Mouse (Mus musculus): ENCODE measurements at regions not wholly inside any gene's neighbourhood (a gene's known extent, or its start where the extent isn't known, plus 50 kb on each side); places are given as distances from the start of the nearest gene placed in this dataset.

- Histone ChIP-seq H3K79me2 (ENCODE audit: control insufficient read depth, insufficient read depth, low read length) (no peaks in the 10 kb centered on the region), H3K4me3 (ENCODE audit: insufficient read depth, low read depth, low read length) (no peak overlapping the region), H3K27me3 (ENCODE audit: control insufficient read depth, insufficient read depth, low read length) (no peaks in the 10 kb centered on the region), H3K9ac (ENCODE audit: low read depth, low read length) (no peak overlapping the region), H3K4me1 (ENCODE audit: control insufficient read depth, insufficient read depth, low read length) (no peaks in the 10 kb centered on the region), H3K36me3 (ENCODE audit: control insufficient read depth, insufficient read depth, low read length) (no peaks in the 10 kb centered on the region), H3K27ac (replicated peaks; ENCODE audit: insufficient read depth, low read depth, low read length) (no peak overlapping the region)
- DNase-seq (ENCODE audit: extremely low read depth, low read depth, low spot score) = no peak
- TF ChIP-seq POLR2A (IDR thresholded peaks at IDR 0.05; ENCODE audit: extremely low read depth, insufficient read depth, low read length) (no peak), CTCF (IDR thresholded peaks at IDR 0.05; ENCODE audit: low read depth, low read length) (no peak)
- 39% methylated on average over 4 of the region's 4 CpGs for WGBS
Observed at GRCm38 (mm10) chr8:34578043-34578442, 466.5 kb upstream of the Gm10131 start.

DNA sequence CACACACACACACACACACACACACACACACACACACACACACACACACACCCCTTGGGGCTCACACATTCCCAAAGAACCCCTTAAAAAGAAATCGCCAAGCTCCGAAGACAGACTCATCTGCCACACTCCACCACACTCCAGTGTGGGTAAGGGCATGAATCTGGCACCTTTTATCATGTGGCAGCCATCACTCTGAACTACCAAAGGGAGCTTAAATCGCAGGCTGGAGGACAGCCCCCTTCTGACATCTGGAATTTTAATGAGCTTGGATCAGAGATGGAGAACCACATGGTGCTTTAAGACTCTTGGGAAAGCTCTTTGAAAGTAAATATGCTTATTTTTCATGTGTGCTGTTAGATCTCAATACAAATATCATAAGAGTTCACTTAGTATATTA lies 462.5 kb upstream of the Gm10131 start:
- WGBS = 87% methylated on average over 3 of the region's 3 CpGs
- Histone ChIP-seq H3K4me1 (ENCODE audit: control insufficient read depth, insufficient read depth, low read length) (no peaks in the 10 kb centered on the region), H3K27me3 (ENCODE audit: control insufficient read depth, insufficient read depth, low read length) (no peaks in the 10 kb centered on the region), H3K36me3 (ENCODE audit: control insufficient read depth, insufficient read depth, low read length) (no peaks in the 10 kb centered on the region), H3K79me2 (ENCODE audit: control insufficient read depth, insufficient read depth, low read length) (no peaks in the 10 kb centered on the region), H3K27ac (replicated peaks; ENCODE audit: insufficient read depth, low read depth, low read length) (no peak overlapping the region), H3K4me3 (ENCODE audit: insufficient read depth, low read depth, low read length) (no peak overlapping the region), H3K9ac (ENCODE audit: low read depth, low read length) (no peak overlapping the region)
- DNase-seq (ENCODE audit: extremely low read depth, low read depth, low spot score) = no peak
- TF ChIP-seq POLR2A (IDR thresholded peaks at IDR 0.05; ENCODE audit: extremely low read depth, insufficient read depth, low read length) = no peak
- no peak for TF ChIP-seq CTCF (IDR thresholded peaks at IDR 0.05; ENCODE audit: low read depth, low read length)

- H3K36me3 ChIP-seq (ENCODE audit: control insufficient read depth, insufficient read depth, low read length) = no peaks in the 10 kb centered on the region
- no peaks in the 10 kb centered on the region for H3K79me2 ChIP-seq (ENCODE audit: control insufficient read depth, insufficient read depth, low read length)
- TF ChIP-seq POLR2A (IDR thresholded peaks at IDR 0.05; ENCODE audit: extremely low read depth, insufficient read depth, low read length) = no peak
Observed at GRCm38 (mm10) chr8:34573007-34573881, 461.7 kb upstream of the Gm10131 start.

GRCm38 (mm10) chr8:34571736-34572135 lies 460.2 kb upstream of the Gm10131 start:
- Histone ChIP-seq H3K9ac (ENCODE audit: low read depth, low read length) (no peak overlapping the region), H3K4me1 (ENCODE audit: control insufficient read depth, insufficient read depth, low read length) (no peaks in the 10 kb centered on the region)
- TF ChIP-seq POLR2A (IDR thresholded peaks at IDR 0.05; ENCODE audit: extremely low read depth, insufficient read depth, low read length) (no peak), CTCF (IDR thresholded peaks at IDR 0.05; ENCODE audit: low read depth, low read length) (no peak)

More at GRCm38 (mm10) chr8:34573007-34573881, 461.7 kb upstream of the Gm10131 start:
- Histone ChIP-seq H3K4me3 (ENCODE audit: insufficient read depth, low read depth, low read length) (no peak overlapping the region), H3K27me3 (ENCODE audit: control insufficient read depth, insufficient read depth, low read length) (no peaks in the 10 kb centered on the region), H3K9ac (ENCODE audit: low read depth, low read length) (no peak overlapping the region), H3K4me1 (ENCODE audit: control insufficient read depth, insufficient read depth, low read length) (no peaks in the 10 kb centered on the region), H3K27ac (replicated peaks; ENCODE audit: insufficient read depth, low read depth, low read length) (no peak overlapping the region)
- peak; percentile 5 for DNase-seq (ENCODE audit: extremely low read depth, low read depth, low spot score)
- 63% methylated on average over 9 of the region's 9 CpGs for WGBS

GRCm38 (mm10) chr8:34562278-34562677 lies 450.7 kb upstream of the Gm10131 start:
- WGBS = 52% methylated on average over 8 of the region's 8 CpGs
- no peak overlapping the region for H3K4me3 ChIP-seq (ENCODE audit: insufficient read depth, low read depth, low read length)
- no peaks in the 10 kb centered on the region for H3K36me3 ChIP-seq (ENCODE audit: control insufficient read depth, insufficient read depth, low read length)
- TF ChIP-seq POLR2A (IDR thresholded peaks at IDR 0.05; ENCODE audit: extremely low read depth, insufficient read depth, low read length) = no peak
- TF ChIP-seq CTCF (IDR thresholded peaks at IDR 0.05; ENCODE audit: low read depth, low read length) = no peak
- H3K9ac ChIP-seq (ENCODE audit: low read depth, low read length) = no peak overlapping the region
- no peaks in the 10 kb centered on the region for H3K4me1 ChIP-seq (ENCODE audit: control insufficient read depth, insufficient read depth, low read length)
- no peaks in the 10 kb centered on the region for H3K27me3 ChIP-seq (ENCODE audit: control insufficient read depth, insufficient read depth, low read length)
- peak; percentile 8 for DNase-seq (ENCODE audit: extremely low read depth, low read depth, low spot score)
- H3K27ac ChIP-seq (replicated peaks; ENCODE audit: insufficient read depth, low read depth, low read length) = no peak overlapping the region
- H3K79me2 ChIP-seq (ENCODE audit: control insufficient read depth, insufficient read depth, low read length) = no peaks in the 10 kb centered on the region

More at GRCm38 (mm10) chr8:34571736-34572135, 460.2 kb upstream of the Gm10131 start:
- no peak overlapping the region for H3K4me3 ChIP-seq (ENCODE audit: insufficient read depth, low read depth, low read length)
- H3K36me3 ChIP-seq (ENCODE audit: control insufficient read depth, insufficient read depth, low read length) = no peaks in the 10 kb centered on the region
- no peak overlapping the region for H3K27ac ChIP-seq (replicated peaks; ENCODE audit: insufficient read depth, low read depth, low read length)
- H3K79me2 ChIP-seq (ENCODE audit: control insufficient read depth, insufficient read depth, low read length) = no peaks in the 10 kb centered on the region
- 84% methylated on average over 1 of the region's 1 CpGs for WGBS
- no peak for DNase-seq (ENCODE audit: extremely low read depth, low read depth, low spot score)
- H3K27me3 ChIP-seq (ENCODE audit: control insufficient read depth, insufficient read depth, low read length) = no peaks in the 10 kb centered on the region

GRCm38 (mm10) chr8:34549786-34550185 lies 438.2 kb upstream of the Gm10131 start:
- Histone ChIP-seq H3K27me3 (ENCODE audit: control insufficient read depth, insufficient read depth, low read length) (no peaks in the 10 kb centered on the region; the same call in 1 of the 2 replicates), H3K79me2 (ENCODE audit: control insufficient read depth, insufficient read depth, low read length) (no peaks in the 10 kb centered on the region), H3K36me3 (ENCODE audit: control insufficient read depth, insufficient read depth, low read length) (no peaks in the 10 kb centered on the region), H3K27ac (replicated peaks; ENCODE audit: insufficient read depth, low read depth, low read length) (no peak overlapping the region), H3K4me3 (ENCODE audit: insufficient read depth, low read depth, low read length) (no peak overlapping the region), H3K4me1 (ENCODE audit: control insufficient read depth, insufficient read depth, low read length) (no peaks in the 10 kb centered on the region), H3K9ac (ENCODE audit: low read depth, low read length) (no peak overlapping the region)
- peak; percentile 8 for DNase-seq (ENCODE audit: extremely low read depth, low read depth, low spot score)
- WGBS = 74% methylated on average over 5 of the region's 5 CpGs
- TF ChIP-seq POLR2A (IDR thresholded peaks at IDR 0.05; ENCODE audit: extremely low read depth, insufficient read depth, low read length) = no peak
- no peak for TF ChIP-seq CTCF (IDR thresholded peaks at IDR 0.05; ENCODE audit: low read depth, low read length)
